Mouse (Mus musculus): ENCODE results near the gene Gbe1. TPM values are rescaled to one million over a fixed set of nuclear protein-coding genes. Genes with fewer than 3 reads are reported as not detected.

The Gbe1 gene
- polyA plus RNA-seq, 1 experiment from 2014 or later: 14.6 TPM

- Histone ChIP-seq H3K9me3 (replicated peaks) (no peaks in the 10 kb centered on the region), H3K27me3 (no peaks in the 10 kb centered on the region), H3K9ac (no peak overlapping the region), H3K27ac (no peak overlapping the region), H3K4me2 (replicated peaks) (no peak overlapping the region), H3K36me3 (no peaks in the 10 kb centered on the region), H3K4me1 (no peaks in the 10 kb centered on the region), H3K4me3 (no peak overlapping the region)
- WGBS: 82% methylated on average over 2 of the region's 2 CpGs
- ATAC-seq (ENCODE audit: low FRiP score): no peak
Measured at GRCm38 (mm10) chr16:70330007-70330406, 16.3 kb downstream of the Gbe1 start.

GRCm38 (mm10) chr16:70330626-70331275 lies 17.0 kb downstream of the Gbe1 start:
- no peak overlapping the region for H3K4me2 ChIP-seq (replicated peaks)
- no peaks in the 10 kb centered on the region for H3K9me3 ChIP-seq (replicated peaks)
- no peaks in the 10 kb centered on the region for H3K27me3 ChIP-seq
- no peak overlapping the region for H3K27ac ChIP-seq
- H3K9ac ChIP-seq: no peak overlapping the region
- H3K4me3 ChIP-seq: no peak overlapping the region
- 92% methylated on average over 10 of the region's 10 CpGs for WGBS
- H3K4me1 ChIP-seq: no peaks in the 10 kb centered on the region
- no peak for ATAC-seq (ENCODE audit: low FRiP score)
- no peaks in the 10 kb centered on the region for H3K36me3 ChIP-seq

- Histone ChIP-seq H3K9ac (no peak overlapping the region), H3K9me3 (replicated peaks) (no peaks in the 10 kb centered on the region), H3K36me3 (no peaks in the 10 kb centered on the region), H3K4me2 (replicated peaks) (no peak overlapping the region), H3K4me1 (no peaks in the 10 kb centered on the region), H3K4me3 (no peak overlapping the region), H3K27me3 (no peaks in the 10 kb centered on the region), H3K27ac (no peak overlapping the region)
- ATAC-seq (ENCODE audit: low FRiP score): no peak
- WGBS: 94% methylated on average over 5 of the region's 5 CpGs
Measured at GRCm38 (mm10) chr16:70334812-70335211, 21.1 kb downstream of the Gbe1 start.

- ATAC-seq (ENCODE audit: low FRiP score): no peak
- H3K27me3 ChIP-seq: no peaks in the 10 kb centered on the region
- H3K27ac ChIP-seq: no peak overlapping the region
- H3K4me3 ChIP-seq: no peak overlapping the region
- no peaks in the 10 kb centered on the region for H3K4me1 ChIP-seq
- H3K9ac ChIP-seq: no peak overlapping the region
- H3K36me3 ChIP-seq: no peaks in the 10 kb centered on the region
- no peak overlapping the region for H3K4me2 ChIP-seq (replicated peaks)
- no peaks in the 10 kb centered on the region for H3K9me3 ChIP-seq (replicated peaks)
Measured at GRCm38 (mm10) chr16:70335472-70335871, 21.7 kb downstream of the Gbe1 start.

- no peak overlapping the region for H3K4me2 ChIP-seq (replicated peaks)
- H3K9me3 ChIP-seq (replicated peaks): no peaks in the 10 kb centered on the region
- no peak overlapping the region for H3K4me3 ChIP-seq
- no peak for ATAC-seq (ENCODE audit: low FRiP score)
- H3K27me3 ChIP-seq: no peaks in the 10 kb centered on the region
- no peaks in the 10 kb centered on the region for H3K36me3 ChIP-seq
- no peaks in the 10 kb centered on the region for H3K4me1 ChIP-seq
- H3K9ac ChIP-seq: no peak overlapping the region
- H3K27ac ChIP-seq: no peak overlapping the region
- 83% methylated on average over 3 of the region's 3 CpGs for WGBS
Measured at GRCm38 (mm10) chr16:70337661-70338060, 23.9 kb downstream of the Gbe1 start.

- Histone ChIP-seq H3K9ac (no peak overlapping the region), H3K27ac (no peak overlapping the region), H3K9me3 (replicated peaks) (no peaks in the 10 kb centered on the region), H3K4me1 (no peaks in the 10 kb centered on the region), H3K4me2 (replicated peaks) (no peak overlapping the region), H3K4me3 (no peak overlapping the region), H3K27me3 (no peaks in the 10 kb centered on the region), H3K36me3 (no peaks in the 10 kb centered on the region)
- WGBS: 68% methylated on average over 1 of the region's 1 CpGs
- ATAC-seq (ENCODE audit: low FRiP score): no peak
Measured at GRCm38 (mm10) chr16:70344496-70344895, 30.7 kb downstream of the Gbe1 start.

- no peak overlapping the region for H3K4me2 ChIP-seq (replicated peaks)
- no peaks in the 10 kb centered on the region for H3K4me1 ChIP-seq
- H3K36me3 ChIP-seq: no peaks in the 10 kb centered on the region
- H3K9ac ChIP-seq: no peak overlapping the region
- H3K4me3 ChIP-seq: no peak overlapping the region
- no peaks in the 10 kb centered on the region for H3K9me3 ChIP-seq (replicated peaks)
- 67% methylated on average over 10 of the region's 10 CpGs for WGBS
- no peak for ATAC-seq (ENCODE audit: low FRiP score)
- no peaks in the 10 kb centered on the region for H3K27me3 ChIP-seq
- H3K27ac ChIP-seq: no peak overlapping the region
Measured at GRCm38 (mm10) chr16:70345607-70346006, 31.9 kb downstream of the Gbe1 start.

GRCm38 (mm10) chr16:70350011-70350410 lies 36.3 kb downstream of the Gbe1 start:
- 0 out of 2 replicates have a peak, but pooled peaks cover 4% of the 10 kb centered on the region for H3K4me1 ChIP-seq
- no peak overlapping the region for H3K4me3 ChIP-seq
- H3K4me2 ChIP-seq (replicated peaks): no peak overlapping the region
- ATAC-seq (ENCODE audit: low FRiP score): no peak
- WGBS: 84% methylated on average over 8 of the region's 8 CpGs
- H3K27me3 ChIP-seq: no peaks in the 10 kb centered on the region
- H3K27ac ChIP-seq: no peak overlapping the region
- no peaks in the 10 kb centered on the region for H3K9me3 ChIP-seq (replicated peaks)
- H3K36me3 ChIP-seq: no peaks in the 10 kb centered on the region
- H3K9ac ChIP-seq: no peak overlapping the region

GRCm38 (mm10) chr16:70351641-70352280 lies 38.0 kb downstream of the Gbe1 start:
- peak; percentile 94 for ATAC-seq (ENCODE audit: low FRiP score)
- Histone ChIP-seq H3K4me2 (replicated peaks) (peak overlapping the region; percentile 31), H3K9me3 (replicated peaks) (no peaks in the 10 kb centered on the region), H3K4me3 (no peak overlapping the region), H3K27me3 (no peaks in the 10 kb centered on the region), H3K9ac (no peak overlapping the region), H3K27ac (peak overlapping the region; percentile 52), H3K4me1 (0 out of 2 replicates have a peak, but pooled peaks cover 4% of the 10 kb centered on the region), H3K36me3 (no peaks in the 10 kb centered on the region)
- whole genome bisulfite sequencing: 51% methylated on average over 11 of the region's 11 CpGs

- H3K4me3 ChIP-seq: no peak overlapping the region
- H3K27ac ChIP-seq: no peak overlapping the region
- no peak overlapping the region for H3K9ac ChIP-seq
- no peak overlapping the region for H3K4me2 ChIP-seq (replicated peaks)
- no peaks in the 10 kb centered on the region for H3K9me3 ChIP-seq (replicated peaks)
- no peaks in the 10 kb centered on the region for H3K36me3 ChIP-seq
- H3K27me3 ChIP-seq: no peaks in the 10 kb centered on the region
- no peak for ATAC-seq (ENCODE audit: low FRiP score)
- H3K4me1 ChIP-seq: 0 out of 2 replicates have a peak, but pooled peaks cover 4% of the 10 kb centered on the region
- WGBS: 67% methylated on average over 3 of the region's 3 CpGs
Measured at GRCm38 (mm10) chr16:70352571-70352970, 38.8 kb downstream of the Gbe1 start.

- no peak overlapping the region for H3K4me3 ChIP-seq
- no peak for ATAC-seq (ENCODE audit: low FRiP score)
- H3K36me3 ChIP-seq: no peaks in the 10 kb centered on the region
- no peak overlapping the region for H3K4me2 ChIP-seq (replicated peaks)
- no peaks in the 10 kb centered on the region for H3K9me3 ChIP-seq (replicated peaks)
- 32% methylated on average over 2 of the region's 2 CpGs for WGBS
- H3K27me3 ChIP-seq: no peaks in the 10 kb centered on the region
- no peak overlapping the region for H3K9ac ChIP-seq
- no peak overlapping the region for H3K27ac ChIP-seq
- 0 out of 2 replicates have a peak, but pooled peaks cover 4% of the 10 kb centered on the region for H3K4me1 ChIP-seq
Measured at GRCm38 (mm10) chr16:70353058-70353457, 39.3 kb downstream of the Gbe1 start.

GRCm38 (mm10) chr16:70358326-70358725 lies 44.6 kb downstream of the Gbe1 start:
- no peak overlapping the region for H3K4me2 ChIP-seq (replicated peaks)
- peaks cover 11% of the 10 kb centered on the region; the same call in 1 of the 2 replicates for H3K9me3 ChIP-seq (replicated peaks)
- ATAC-seq (ENCODE audit: low FRiP score): no peak
- H3K4me3 ChIP-seq: no peak overlapping the region
- H3K4me1 ChIP-seq: no peaks in the 10 kb centered on the region
- WGBS: 90% methylated on average over 6 of the region's 6 CpGs
- no peaks in the 10 kb centered on the region for H3K36me3 ChIP-seq
- no peak overlapping the region for H3K9ac ChIP-seq
- H3K27me3 ChIP-seq: no peaks in the 10 kb centered on the region
- H3K27ac ChIP-seq: no peak overlapping the region

- no peak overlapping the region for H3K27ac ChIP-seq
- no peaks in the 10 kb centered on the region for H3K27me3 ChIP-seq
- no peaks in the 10 kb centered on the region for H3K36me3 ChIP-seq
- 94% methylated on average over 3 of the region's 3 CpGs for WGBS
- no peak overlapping the region for H3K9ac ChIP-seq
- no peak for ATAC-seq (ENCODE audit: low FRiP score)
- no peak overlapping the region for H3K4me3 ChIP-seq
- peaks cover 4% of the 10 kb centered on the region; the same call in 1 of the 2 replicates for H3K9me3 ChIP-seq (replicated peaks)
- H3K4me2 ChIP-seq (replicated peaks): no peak overlapping the region
- no peaks in the 10 kb centered on the region for H3K4me1 ChIP-seq
Measured at GRCm38 (mm10) chr16:70365229-70365628, 51.5 kb downstream of the Gbe1 start.
